Mouse (Mus musculus): Measurements from ENCODE around the gene Sh2d7.

DNA sequence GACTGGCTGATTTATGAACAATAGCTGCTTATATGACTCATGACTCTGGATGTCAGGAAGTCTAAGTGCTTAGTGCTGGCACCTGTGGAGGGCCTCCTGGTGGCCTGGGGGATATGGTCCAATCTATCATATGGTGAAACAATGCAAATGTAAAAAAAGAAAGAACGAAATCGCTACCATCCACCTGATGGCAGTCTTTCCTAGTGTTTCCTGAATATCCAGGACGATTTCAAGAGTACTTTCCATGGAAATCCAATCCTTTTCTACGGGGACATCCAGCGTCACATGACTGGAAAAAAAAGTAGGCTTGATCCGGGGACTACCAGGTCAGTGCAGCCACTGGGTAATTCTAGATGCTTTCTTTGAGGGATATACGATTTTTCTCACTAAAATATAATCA, 11.1 kb upstream of the Sh2d7 start:
- no peak for TF ChIP-seq CTCF (IDR thresholded peaks at IDR 0.05; ENCODE audit: low read depth, low read length)
- no peak for TF ChIP-seq POLR2A (IDR thresholded peaks at IDR 0.05; ENCODE audit: extremely low read depth, insufficient read depth, low read length)

All from liver, adult 2 months (tissue).